Mouse (Mus musculus): Measurements from ENCODE around the gene Scg5. TPM values are rescaled to one million over a fixed set of nuclear protein-coding genes. Genes with fewer than 3 reads are reported as not detected.

The Scg5 gene
- total RNA-seq, 2 experiments from 2014 or later, result 0.21 TPM; not detected in 1

DNA sequence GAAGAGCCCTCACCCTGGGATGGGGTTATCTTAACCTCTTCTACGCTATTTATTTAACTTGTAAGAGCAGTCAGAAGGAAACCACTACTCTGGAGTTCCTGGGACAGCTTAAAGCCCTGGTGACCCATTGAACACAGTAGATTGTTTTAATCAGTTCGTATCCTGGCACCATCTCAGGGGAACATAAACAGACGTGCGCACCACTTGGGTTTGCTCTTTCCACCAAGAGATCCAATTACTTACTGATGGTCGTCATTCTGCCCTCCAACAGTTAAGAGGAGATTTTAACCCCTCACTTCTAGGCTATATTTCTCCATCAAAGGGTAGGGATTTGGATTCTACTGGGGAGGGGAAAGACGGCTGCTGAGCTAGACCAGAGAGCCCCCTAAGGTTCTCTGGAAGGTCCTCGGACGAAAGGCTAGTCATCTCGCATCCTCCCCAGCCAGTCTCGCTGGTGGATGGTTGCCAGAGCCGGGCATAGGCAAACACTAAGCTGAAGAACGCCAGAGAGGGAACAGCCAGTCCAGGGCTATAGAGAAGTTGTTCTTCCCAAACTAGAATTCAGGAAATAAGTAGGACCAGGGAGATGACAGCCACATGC is 71.9 kb downstream of the Scg5 start:
- no peak for DNase-seq

DNA sequence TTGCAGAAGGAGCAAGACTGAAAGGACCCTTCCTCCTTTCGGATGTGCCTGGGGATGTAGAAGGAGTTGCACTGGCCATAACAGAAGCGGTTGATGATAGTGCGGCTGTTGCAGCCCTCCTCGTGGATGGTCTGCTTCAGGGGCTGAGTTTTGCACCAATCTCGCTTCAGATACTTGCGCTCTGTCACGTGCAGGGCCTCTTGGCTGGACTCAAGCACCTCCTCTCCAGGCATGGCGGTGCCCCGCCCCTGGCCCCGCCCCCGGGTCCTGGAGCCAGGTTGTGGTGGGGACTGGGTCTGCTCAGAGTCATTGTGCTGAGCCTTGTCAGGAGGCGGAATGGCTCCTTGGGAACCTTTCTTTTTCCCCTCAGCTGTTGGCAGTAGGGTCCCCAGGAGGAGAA is 79.2 kb downstream of the Scg5 start:
- DNase-seq, result no peak

DNA sequence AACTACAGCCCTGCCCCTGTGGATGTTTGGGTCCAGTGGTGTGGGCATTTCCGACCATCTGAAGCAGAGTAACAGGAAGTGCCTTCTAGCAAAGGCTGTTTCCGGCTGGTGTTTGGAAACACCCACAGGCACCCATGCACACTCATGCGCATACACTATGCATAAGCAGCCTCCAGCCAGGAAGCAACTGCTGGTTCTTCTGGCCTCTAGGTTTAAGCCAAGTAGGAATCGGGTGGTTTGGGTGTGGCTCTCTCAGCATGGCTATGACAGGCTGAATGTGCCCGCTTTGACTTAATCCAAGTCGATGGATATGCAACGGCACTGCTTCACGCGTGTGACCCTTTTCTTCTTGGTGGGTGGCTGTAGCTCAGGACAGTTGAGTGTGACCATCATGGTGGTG is 79.6 kb downstream of the Scg5 start:
- no peak for DNase-seq

DNA sequence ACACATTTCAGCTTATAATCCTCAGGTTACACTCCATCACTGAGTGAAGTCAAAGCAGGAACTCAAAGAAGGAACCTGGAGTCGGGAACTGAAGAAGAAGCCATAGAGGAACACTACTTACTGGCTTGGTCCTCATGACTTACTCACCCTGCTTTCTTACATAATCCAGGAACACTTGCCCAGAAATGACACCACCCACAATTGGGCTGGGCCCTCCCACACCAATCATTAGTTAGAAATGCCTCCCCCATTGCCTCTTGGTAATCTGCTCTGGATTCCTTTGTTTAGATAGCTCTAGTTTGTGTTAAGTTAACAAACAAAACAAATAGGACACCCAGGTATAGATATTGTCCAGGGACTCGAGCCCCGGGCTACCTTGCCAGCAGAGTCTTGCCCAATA is 100.3 kb downstream of the Scg5 start:
- DNase-seq, result no peak

Other genes with a start within 250 kb of the Scg5 start
- gene Grem1, start 70.5 kb downstream of the Scg5 start, total RNA-seq (2021), result not detected
- 1 to 10 TPM; 1.4 to 1.6 TPM for gene Arhgap11a, start 19.5 kb upstream of the Scg5 start, total RNA-seq (2021)
- gene Gjd2, start 184.5 kb upstream of the Scg5 start, total RNA-seq (2021), result not detected
- 1,000 to 10,000 TPM in 1 of 2 experiments, 100 to 1,000 TPM in 1; 645 to 2,208 TPM for gene Actc1, start 224.4 kb upstream of the Scg5 start, total RNA-seq (2021)